Mouse (Mus musculus): ENCODE measurements at regions not wholly inside any gene's neighbourhood (a gene's known extent, or its start where the extent isn't known, plus 50 kb on each side); places are given as distances from the start of the nearest gene placed in this dataset.
A peak's percentile ranks its signal among the peaks of the same experiment; 100 is the strongest.

DNA sequence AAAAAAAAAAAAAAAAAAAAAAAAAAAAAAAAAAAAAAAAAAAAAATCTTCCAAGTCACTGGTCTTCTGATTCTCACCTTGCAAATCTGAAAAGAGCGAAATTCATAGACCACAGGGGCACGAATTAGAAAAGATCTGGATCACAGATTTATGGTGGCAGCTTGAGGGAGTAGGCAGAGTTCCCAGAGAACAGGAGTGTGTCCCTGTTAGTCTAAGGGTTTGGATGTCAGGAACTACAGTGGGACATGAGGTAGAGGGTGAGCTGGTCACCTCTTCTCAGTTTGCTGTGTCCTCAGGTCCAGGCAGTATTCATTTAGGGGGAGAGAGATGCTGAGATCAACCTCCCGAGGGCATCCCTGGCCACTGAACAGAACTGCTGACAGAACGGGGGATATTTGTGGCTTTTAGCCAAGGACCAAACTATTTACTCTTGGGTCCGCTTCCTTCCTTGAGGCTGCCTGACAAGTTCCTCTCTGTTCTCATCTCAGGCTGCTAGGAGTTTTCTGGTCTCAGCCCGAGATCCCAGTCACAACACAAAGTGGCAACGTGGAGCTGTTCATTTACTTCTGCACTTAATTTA, 277.2 kb downstream of the Cd83 start:
- DNase-seq: no peak

DNA sequence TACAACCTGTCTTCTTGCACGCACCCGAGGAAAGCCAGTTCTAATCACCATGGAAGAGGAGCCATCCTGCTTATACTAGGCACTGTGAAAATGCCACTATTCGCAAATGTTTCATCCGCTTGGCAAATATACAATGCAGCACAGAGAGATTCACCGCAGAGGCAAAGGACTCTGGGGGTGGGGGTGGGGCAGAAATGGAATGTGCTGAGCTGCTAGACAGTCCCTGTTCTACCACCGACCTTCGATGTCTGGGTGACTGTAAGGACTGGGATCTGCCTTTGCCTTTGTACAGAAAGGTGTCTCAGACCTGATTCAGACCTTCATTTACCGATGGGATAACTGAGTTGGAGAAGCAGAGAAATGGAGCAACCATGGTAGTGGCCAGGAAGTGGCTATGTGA, 278.7 kb downstream of the Cd83 start:
- H3K4me3 ChIP-seq (replicated peaks): no peak overlapping the region
- WGBS (ENCODE audit: insufficient replicate concordance): 66% methylated on average over 8 of the region's 8 CpGs
- no peak overlapping the region for H3K9ac ChIP-seq
- no peak overlapping the region for H3K27ac ChIP-seq
- ATAC-seq (ENCODE audit: low read depth): no peak
- H3K4me2 ChIP-seq: no peak overlapping the region
- peaks cover 32% of the 10 kb centered on the region for H3K4me1 ChIP-seq (replicated peaks)
- no peaks in the 10 kb centered on the region for H3K36me3 ChIP-seq
- H3K27me3 ChIP-seq: no peaks in the 10 kb centered on the region
- no peak for DNase-seq
- H3K9me3 ChIP-seq (replicated peaks): no peaks in the 10 kb centered on the region

More for the DNA sequence above, 277.2 kb downstream of the Cd83 start:
- H3K27me3 ChIP-seq: no peaks in the 10 kb centered on the region
- no peak overlapping the region for H3K4me2 ChIP-seq
- 24% methylated on average over 7 of the region's 7 CpGs for WGBS (ENCODE audit: insufficient replicate concordance)
- H3K27ac ChIP-seq: no peak overlapping the region
- H3K9ac ChIP-seq: no peak overlapping the region
- H3K4me1 ChIP-seq (replicated peaks): peaks cover 30% of the 10 kb centered on the region
- H3K9me3 ChIP-seq (replicated peaks): no peaks in the 10 kb centered on the region
- no peak for ATAC-seq (ENCODE audit: low read depth)
- no peaks in the 10 kb centered on the region for H3K36me3 ChIP-seq
- no peak overlapping the region for H3K4me3 ChIP-seq (replicated peaks)

GRCm38 (mm10) chr13:44064026-44064425, 279.5 kb downstream of the Cd83 start:
- no peak for ATAC-seq (ENCODE audit: low read depth)
- WGBS (ENCODE audit: insufficient replicate concordance): 34% methylated on average over 3 of the region's 3 CpGs
- Histone ChIP-seq H3K36me3 (no peaks in the 10 kb centered on the region), H3K27me3 (no peaks in the 10 kb centered on the region), H3K9ac (no peak overlapping the region), H3K9me3 (replicated peaks) (no peaks in the 10 kb centered on the region), H3K4me2 (no peak overlapping the region), H3K27ac (no peak overlapping the region), H3K4me3 (replicated peaks) (no peak overlapping the region), H3K4me1 (replicated peaks) (peaks cover 32% of the 10 kb centered on the region)
- DNase-seq: no peak

DNA sequence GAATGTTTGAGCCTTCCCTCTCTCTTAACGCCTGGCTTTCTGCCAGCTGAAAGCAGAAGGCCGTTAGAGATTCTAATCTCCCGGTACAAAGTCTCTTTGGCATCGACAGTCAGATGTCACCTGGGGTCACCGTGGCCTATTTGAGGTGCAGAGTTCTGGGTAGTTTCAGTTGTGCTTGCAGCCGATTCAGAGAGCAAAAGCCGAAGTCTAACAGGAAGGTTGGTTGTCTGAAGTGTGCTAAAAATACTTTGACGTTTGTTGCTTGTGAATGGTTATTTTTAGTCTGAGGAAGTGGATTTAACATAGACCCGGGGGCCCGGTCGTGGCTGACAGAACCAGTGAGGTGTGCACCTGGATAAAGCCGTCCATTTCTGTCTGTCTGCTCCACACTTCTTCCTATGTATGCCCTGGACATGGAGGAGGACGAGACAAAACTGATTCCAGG, 281.2 kb downstream of the Cd83 start:
- peak; percentile 8 for DNase-seq
- 2% methylated on average over 13 of the region's 13 CpGs for WGBS (ENCODE audit: insufficient replicate concordance)
- no peaks in the 10 kb centered on the region for H3K36me3 ChIP-seq
- peak overlapping the region; percentile 28; the same call in 1 of the 2 replicates for H3K4me2 ChIP-seq
- no peaks in the 10 kb centered on the region for H3K27me3 ChIP-seq
- peak; percentile 53 for ATAC-seq (ENCODE audit: low read depth)
- no peak overlapping the region for H3K9ac ChIP-seq
- no peaks in the 10 kb centered on the region for H3K9me3 ChIP-seq (replicated peaks)
- no peak overlapping the region for H3K27ac ChIP-seq
- peaks cover 32% of the 10 kb centered on the region for H3K4me1 ChIP-seq (replicated peaks)
- H3K4me3 ChIP-seq (replicated peaks): no peak overlapping the region

DNA sequence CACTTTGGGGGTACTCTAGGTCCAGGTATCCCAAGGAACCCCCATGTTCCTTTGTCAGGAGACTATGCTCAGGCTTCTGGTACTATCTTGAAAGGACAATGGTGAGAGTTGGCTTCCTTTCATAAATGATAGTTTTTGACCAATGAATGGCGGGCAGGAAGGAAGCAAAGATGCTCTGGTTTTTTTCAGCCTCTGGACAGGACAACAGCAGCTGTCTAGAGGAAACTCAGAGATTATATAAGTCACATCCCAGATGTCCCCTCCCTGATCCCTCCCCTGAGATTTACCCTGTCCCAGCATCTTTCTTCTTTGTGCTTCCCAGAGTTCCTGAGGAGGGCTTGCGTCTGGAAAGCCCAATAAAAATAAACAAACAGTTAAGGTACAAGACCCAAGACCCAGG, 282.7 kb downstream of the Cd83 start:
- WGBS (ENCODE audit: insufficient replicate concordance): 55% methylated on average over 2 of the region's 2 CpGs
- H3K9me3 ChIP-seq (replicated peaks): no peaks in the 10 kb centered on the region
- DNase-seq: no peak

DNA sequence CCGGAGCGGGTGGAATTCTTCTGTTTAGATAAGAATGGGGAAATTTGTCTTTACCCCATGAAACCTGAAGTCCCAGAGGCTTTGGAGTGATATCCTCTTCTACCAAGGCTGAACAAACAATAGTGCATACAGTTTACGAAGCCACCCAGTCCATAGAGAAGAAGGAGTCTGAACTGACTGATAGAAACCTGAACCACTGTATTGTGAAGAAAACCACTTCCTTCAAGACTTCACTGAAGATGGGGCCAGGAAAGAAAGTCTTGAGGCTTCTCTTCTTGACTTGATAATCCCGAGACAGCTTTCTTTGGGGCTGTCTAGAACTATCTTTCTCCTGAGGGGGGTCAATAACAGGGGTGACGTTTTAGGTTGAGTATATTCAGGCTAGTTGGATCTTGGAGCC, 284.4 kb downstream of the Cd83 start:
- Histone ChIP-seq H3K27me3 (no peaks in the 10 kb centered on the region), H3K4me1 (replicated peaks) (peaks cover 27% of the 10 kb centered on the region), H3K27ac (no peak overlapping the region), H3K4me2 (no peak overlapping the region), H3K36me3 (no peaks in the 10 kb centered on the region), H3K9me3 (replicated peaks) (no peaks in the 10 kb centered on the region), H3K9ac (no peak overlapping the region), H3K4me3 (replicated peaks) (no peak overlapping the region)
- 41% methylated on average over 5 of the region's 5 CpGs for WGBS (ENCODE audit: insufficient replicate concordance)
- no peak for DNase-seq
- ATAC-seq (ENCODE audit: low read depth): no peak

More for the DNA sequence above, 282.7 kb downstream of the Cd83 start:
- no peak overlapping the region for H3K4me2 ChIP-seq
- H3K27me3 ChIP-seq: no peaks in the 10 kb centered on the region
- peaks cover 29% of the 10 kb centered on the region for H3K4me1 ChIP-seq (replicated peaks)
- H3K27ac ChIP-seq: no peak overlapping the region
- no peak overlapping the region for H3K9ac ChIP-seq
- no peak overlapping the region for H3K4me3 ChIP-seq (replicated peaks)
- H3K36me3 ChIP-seq: no peaks in the 10 kb centered on the region
- no peak for ATAC-seq (ENCODE audit: low read depth)

- no peak for ATAC-seq (ENCODE audit: low read depth)
- Histone ChIP-seq H3K27ac (no peak overlapping the region), H3K4me1 (replicated peaks) (no peaks in the 10 kb centered on the region), H3K36me3 (no peaks in the 10 kb centered on the region), H3K27me3 (no peaks in the 10 kb centered on the region), H3K4me2 (no peak overlapping the region), H3K4me3 (replicated peaks) (no peak overlapping the region), H3K9ac (no peak overlapping the region), H3K9me3 (replicated peaks) (no peaks in the 10 kb centered on the region)
- DNase-seq: no peak
- 66% methylated on average over 9 of the region's 9 CpGs for WGBS (ENCODE audit: insufficient replicate concordance)
Observed at GRCm38 (mm10) chr13:44073122-44073521, 288.5 kb downstream of the Cd83 start.

DNA sequence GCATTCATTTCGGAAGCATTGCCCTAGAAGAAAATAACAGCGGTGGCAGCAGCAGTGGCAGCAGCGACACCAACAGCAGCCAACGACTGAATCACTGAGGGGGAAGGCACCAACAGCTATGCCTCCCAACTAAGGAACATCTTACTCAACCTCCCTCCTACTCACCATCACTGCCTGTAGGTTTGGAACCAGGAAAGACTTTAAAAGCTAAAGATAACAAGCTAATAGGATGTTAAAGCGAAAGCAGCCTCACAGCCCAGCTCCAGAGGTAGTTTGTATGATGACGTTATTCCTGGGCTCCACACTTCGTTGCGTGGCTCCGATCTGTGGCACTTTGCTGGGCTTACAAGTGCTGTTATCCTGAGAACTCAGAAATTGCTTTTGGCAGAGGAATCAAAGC, 289.6 kb downstream of the Cd83 start:
- ATAC-seq (ENCODE audit: low read depth) (no peak), DNase-seq (no peak)
- no peaks in the 10 kb centered on the region for H3K27me3 ChIP-seq
- no peak overlapping the region for H3K4me2 ChIP-seq
- 75% methylated on average over 9 of the region's 9 CpGs for WGBS (ENCODE audit: insufficient replicate concordance)
- H3K4me1 ChIP-seq (replicated peaks): no peaks in the 10 kb centered on the region
- no peak overlapping the region for H3K9ac ChIP-seq
- no peaks in the 10 kb centered on the region for H3K36me3 ChIP-seq
- H3K9me3 ChIP-seq (replicated peaks): no peaks in the 10 kb centered on the region
- no peak overlapping the region for H3K4me3 ChIP-seq (replicated peaks)
- no peak overlapping the region for H3K27ac ChIP-seq

DNA sequence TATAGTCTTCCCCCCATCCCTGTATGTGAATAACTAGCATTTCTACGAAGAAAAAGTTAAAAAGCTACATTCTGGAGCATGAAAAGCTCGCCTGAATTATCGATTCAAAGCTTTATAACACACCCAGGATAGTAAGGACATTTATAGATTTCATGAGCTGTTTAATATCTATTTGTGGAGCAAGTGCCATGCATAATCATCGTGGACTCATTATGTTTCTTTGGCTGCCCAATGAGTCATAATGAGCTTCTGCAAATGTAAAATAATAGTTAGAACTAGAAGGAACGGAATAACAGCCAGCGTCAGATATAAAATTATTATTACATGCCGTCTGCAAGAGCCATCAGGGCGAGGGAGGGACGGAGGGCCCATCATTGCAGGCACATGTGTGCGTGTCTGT, 292.4 kb downstream of the Cd83 start:
- Histone ChIP-seq H3K27me3 (no peaks in the 10 kb centered on the region), H3K27ac (no peak overlapping the region), H3K9me3 (replicated peaks) (no peaks in the 10 kb centered on the region), H3K4me3 (replicated peaks) (no peak overlapping the region), H3K9ac (no peak overlapping the region), H3K4me2 (no peak overlapping the region), H3K4me1 (replicated peaks) (no peaks in the 10 kb centered on the region), H3K36me3 (no peaks in the 10 kb centered on the region)
- WGBS (ENCODE audit: insufficient replicate concordance): 71% methylated on average over 10 of the region's 10 CpGs
- ATAC-seq (ENCODE audit: low read depth) (no peak), DNase-seq (no peak)

DNA sequence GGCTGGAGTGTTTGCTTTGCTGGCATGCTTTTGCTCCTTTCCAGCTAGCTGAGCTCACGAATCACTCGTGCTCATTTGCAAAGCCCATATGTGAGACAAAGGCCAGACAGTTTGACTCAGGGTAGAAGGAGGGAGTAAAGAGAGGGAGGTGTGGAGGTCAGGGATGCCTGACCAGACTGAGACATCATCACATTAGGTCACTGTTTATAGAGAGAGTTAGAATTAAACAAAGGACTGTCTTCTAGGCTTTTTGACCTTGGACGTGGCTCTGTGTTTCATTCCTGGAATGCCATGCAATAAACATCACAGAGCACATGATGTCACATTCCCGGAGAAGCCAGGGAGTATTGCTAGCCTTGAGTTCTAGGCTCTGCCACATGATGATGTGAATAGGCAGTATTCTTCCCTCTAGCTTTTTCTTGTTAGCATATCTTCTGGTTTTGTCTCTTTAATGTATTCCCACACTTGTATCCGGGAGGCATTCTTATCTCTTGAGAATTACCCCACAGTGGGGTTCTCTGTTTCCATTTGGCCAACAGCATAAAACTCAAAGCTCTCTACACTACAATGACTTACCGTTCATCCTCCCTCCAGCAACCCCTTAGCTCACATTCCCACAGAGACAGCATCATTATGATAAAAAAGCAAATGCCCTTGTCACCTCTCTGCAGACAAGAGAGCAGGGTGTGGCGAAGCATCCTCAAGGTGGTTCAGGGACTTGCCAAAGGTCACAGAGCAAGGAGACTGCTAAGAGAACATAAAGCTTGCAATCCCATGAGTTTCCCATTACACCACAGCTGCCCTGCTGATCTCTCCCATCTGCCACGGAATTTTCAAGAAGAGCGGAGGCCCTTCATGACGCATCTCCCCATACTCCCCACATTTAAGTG, 301.3 kb downstream of the Cd83 start:
- H3K27ac ChIP-seq: no peak overlapping the region

DNA sequence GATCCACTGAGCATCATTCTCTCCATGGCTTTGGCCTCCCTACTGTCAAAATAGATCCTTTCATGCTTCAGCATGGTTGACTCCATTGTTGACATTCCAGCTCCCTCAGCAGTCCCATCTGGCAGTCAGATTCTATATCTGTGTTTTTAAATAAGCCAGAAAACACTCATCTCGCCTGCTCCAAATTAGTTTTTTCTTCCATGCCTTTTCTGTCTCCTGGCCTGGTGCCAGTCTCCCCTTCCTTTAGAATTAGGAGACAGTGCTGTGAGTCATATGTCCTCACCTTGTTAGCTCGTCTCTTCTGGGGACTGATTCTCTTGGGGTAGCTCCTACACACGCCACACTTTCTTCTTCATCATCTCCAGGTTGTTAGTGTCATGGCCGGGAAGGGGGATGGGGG, 302.2 kb downstream of the Cd83 start:
- H3K4me3 ChIP-seq (replicated peaks): no peak overlapping the region
- DNase-seq: no peak

More for the DNA sequence above, 301.3 kb downstream of the Cd83 start:
- H3K9ac ChIP-seq: no peak overlapping the region
- H3K36me3 ChIP-seq: no peaks in the 10 kb centered on the region
- H3K4me2 ChIP-seq: no peak overlapping the region
- H3K9me3 ChIP-seq (replicated peaks): no peaks in the 10 kb centered on the region
- H3K4me1 ChIP-seq (replicated peaks): no peaks in the 10 kb centered on the region
- H3K4me3 ChIP-seq (replicated peaks): no peak overlapping the region
- WGBS (ENCODE audit: insufficient replicate concordance): 59% methylated on average over 10 of the region's 10 CpGs
- no peaks in the 10 kb centered on the region for H3K27me3 ChIP-seq
- ATAC-seq (ENCODE audit: low read depth) (no peak), DNase-seq (no peak)

DNA sequence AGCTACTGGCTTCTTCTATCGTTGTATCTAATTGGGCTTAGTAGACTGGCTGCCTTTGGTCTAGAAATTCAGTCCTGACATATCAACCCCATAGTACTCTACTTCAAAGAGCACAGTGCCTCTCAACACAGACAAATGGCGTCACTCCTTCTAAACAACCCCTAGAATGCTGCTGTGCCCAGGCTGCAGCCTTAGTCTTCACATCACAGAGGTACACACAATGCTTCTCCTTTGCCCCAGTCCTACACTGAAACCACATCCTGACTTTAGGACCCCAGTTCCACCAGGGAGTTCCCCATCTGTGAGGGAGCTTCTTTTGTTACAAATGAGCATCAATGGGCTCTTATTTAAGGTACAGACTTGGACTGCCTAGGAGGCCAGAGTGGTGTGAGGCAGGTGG, 312.6 kb downstream of the Cd83 start:
- no peak for ATAC-seq (ENCODE audit: low read depth)
- Histone ChIP-seq H3K27ac (no peak overlapping the region), H3K36me3 (no peaks in the 10 kb centered on the region), H3K9ac (no peak overlapping the region), H3K27me3 (peaks cover 19% of the 10 kb centered on the region; the same call in 1 of the 2 replicates), H3K4me2 (no peak overlapping the region), H3K4me3 (replicated peaks) (no peak overlapping the region), H3K4me1 (replicated peaks) (no peaks in the 10 kb centered on the region), H3K9me3 (replicated peaks) (no peaks in the 10 kb centered on the region)
- DNase-seq: no peak
- 49% methylated on average over 2 of the region's 2 CpGs for WGBS (ENCODE audit: insufficient replicate concordance)

More for the DNA sequence above, 302.2 kb downstream of the Cd83 start:
- H3K36me3 ChIP-seq: no peaks in the 10 kb centered on the region
- H3K27me3 ChIP-seq: no peaks in the 10 kb centered on the region
- H3K9me3 ChIP-seq (replicated peaks): no peaks in the 10 kb centered on the region
- no peak overlapping the region for H3K9ac ChIP-seq
- no peak for ATAC-seq (ENCODE audit: low read depth)
- H3K4me2 ChIP-seq: no peak overlapping the region
- H3K4me1 ChIP-seq (replicated peaks): no peaks in the 10 kb centered on the region
- no peak overlapping the region for H3K27ac ChIP-seq
- 49% methylated on average over 4 of the region's 4 CpGs for WGBS (ENCODE audit: insufficient replicate concordance)
